Mouse (Mus musculus): ENCODE data around the gene Msln.

The Msln gene

DNA sequence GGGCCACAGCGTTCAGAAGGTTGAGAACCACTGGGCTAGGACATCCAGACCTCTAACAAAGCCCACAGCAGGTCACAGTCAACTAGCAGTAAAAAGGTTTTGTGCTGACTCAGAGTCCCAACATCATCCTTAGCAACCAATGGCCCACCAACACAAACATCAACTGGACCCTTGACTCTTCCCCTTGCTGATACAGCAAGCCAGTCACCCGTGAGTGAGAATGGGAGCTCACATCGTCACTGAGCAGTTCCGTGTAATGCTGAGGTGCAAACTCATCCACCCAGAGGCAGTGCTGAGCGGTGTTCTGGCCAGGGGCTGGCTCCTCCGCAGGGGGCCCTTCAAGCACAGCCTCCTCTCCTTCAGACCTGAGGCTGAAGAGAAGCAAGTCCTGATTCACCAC lies 28.9 kb downstream of the Msln start:
- no peak for DNase-seq (ENCODE audit: low read depth, low spot score)

DNA sequence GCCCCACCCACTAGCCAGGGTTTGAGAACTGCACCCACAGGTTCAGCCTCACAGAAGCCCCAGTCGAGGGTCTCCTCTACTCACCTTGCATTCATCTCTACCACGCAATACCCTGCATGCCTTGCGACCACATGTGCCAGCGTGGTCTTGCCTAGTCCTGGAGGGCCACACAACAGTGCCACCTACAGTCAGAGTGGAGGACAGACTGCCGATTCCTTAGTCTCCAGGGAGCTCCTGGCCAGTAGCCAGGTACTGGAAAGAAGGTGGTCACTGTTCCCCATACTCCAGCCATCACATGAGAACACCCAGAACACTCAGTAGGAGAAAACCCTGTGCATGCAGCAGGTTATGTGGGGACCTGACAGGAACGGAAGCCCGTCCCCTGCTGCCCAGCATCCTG lies 30.3 kb downstream of the Msln start:
- no peak for DNase-seq (ENCODE audit: low read depth, low spot score)

DNA sequence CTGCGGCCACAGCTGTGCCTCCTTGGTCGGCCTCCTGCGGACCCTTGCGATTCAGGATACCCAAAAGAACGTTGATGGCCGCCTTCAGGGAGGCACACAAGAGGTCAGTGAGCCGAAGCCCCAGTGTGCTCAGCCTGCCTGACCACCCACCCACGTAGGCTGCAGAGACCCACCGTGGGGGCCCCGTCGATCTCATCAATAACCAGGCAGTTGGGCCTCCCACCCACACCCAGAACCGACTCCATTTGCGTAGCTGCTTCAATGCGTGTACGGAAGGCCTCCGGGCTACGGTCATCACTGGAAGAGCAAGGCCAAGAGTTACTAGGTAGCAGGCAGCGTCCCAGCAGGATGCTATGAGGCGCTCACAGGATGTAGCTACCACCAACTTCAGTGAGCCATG lies 30.7 kb downstream of the Msln start:
- DNase-seq (ENCODE audit: low read depth, low spot score) = no peak

DNA sequence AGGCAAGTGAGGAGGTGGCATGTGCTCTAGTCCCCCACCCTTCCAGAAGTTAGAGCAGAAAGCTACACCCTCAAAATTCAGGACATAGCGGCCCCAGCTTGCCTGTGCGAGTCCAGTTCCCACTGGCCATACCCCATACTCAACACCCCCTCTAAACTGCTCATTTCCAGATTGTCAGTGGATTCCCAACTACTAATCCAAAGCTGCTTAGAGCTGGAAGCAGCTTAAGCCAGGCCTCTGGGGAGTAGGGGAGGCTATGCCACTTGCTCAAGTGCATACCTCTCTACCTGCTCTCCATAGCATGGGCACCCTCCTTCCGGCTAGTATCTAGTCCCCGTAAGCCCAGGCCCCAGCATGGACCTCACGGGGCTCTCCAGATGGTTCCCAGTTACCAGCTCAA lies 32.7 kb downstream of the Msln start:
- DNase-seq (ENCODE audit: low read depth, low spot score) = no peak

GRCm38 (mm10) chr17:25717691-25718090 lies 36.5 kb downstream of the Msln start:
- DNase-seq (ENCODE audit: low read depth, low spot score) = no peak

- DNase-seq (ENCODE audit: low read depth, low spot score) = no peak
Observed at GRCm38 (mm10) chr17:25716711-25717637, 37.2 kb downstream of the Msln start, which contains the start of gene Gng13. Gng13 (plus strand) TSS chr17:25717171.

DNA sequence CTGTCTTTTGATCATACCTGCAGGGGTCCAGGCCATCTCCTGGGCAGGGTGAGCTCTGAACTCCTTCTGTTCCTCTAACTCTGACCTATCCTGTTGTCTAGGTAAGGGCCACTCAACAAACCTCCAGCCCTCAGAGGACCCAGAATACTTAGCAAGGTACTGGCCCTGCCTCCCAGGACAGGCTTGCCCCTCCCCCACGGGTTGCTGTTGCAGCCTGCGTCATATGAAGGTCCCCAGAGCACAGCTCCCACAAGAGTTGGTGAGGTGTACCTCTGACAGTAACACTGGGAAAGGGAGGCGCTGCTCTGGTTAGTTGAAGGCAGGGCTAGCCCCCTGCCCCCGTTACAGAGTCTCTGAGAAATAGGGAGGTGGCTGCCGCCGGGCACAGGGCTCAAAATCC lies 38.0 kb downstream of the Msln start:
- DNase-seq (ENCODE audit: low read depth, low spot score) = no peak

GRCm38 (mm10) chr17:25715627-25716026 lies 38.6 kb downstream of the Msln start:
- DNase-seq (ENCODE audit: low read depth, low spot score) = no peak

- DNase-seq (ENCODE audit: low read depth, low spot score) = no peak
Observed at GRCm38 (mm10) chr17:25711136-25711535, 43.0 kb downstream of the Msln start.

GRCm38 (mm10) chr17:25709994-25710393 lies 44.2 kb downstream of the Msln start:
- DNase-seq (ENCODE audit: low read depth, low spot score) = no peak

DNA sequence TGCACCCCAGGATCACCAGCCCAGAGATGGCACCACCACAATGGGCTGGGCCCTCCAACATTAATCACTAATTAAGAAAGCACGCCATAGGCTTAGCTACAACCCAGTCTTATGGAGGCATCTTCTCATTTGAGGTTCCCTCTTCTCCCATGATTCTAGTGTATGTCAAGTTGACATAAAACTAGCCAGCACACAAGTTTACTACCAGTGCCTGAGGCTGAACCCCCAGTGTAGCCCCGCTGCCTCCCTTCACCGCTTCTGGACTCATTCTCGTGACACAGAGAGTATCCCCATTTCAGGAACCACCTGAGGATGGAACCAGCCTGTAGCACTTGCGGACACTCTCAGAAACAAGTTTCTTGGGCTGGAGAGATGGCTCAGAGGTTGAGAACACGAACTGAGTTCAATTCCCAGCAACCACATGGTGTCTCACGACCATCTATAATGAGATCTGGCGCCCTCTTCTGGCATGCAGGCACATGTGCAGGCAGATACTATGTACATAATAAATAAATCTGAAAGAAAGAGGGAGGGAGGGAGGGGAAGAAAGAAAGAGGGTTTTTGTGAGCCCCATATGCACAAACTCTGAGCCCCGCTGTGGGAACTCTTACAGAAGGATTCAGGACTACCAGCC lies 53.2 kb downstream of the Msln start:
- no peak for DNase-seq (ENCODE audit: low read depth, low spot score)
